Mouse (Mus musculus): ENCODE measurements around the gene Mdm4. TPM values are rescaled to one million over a fixed set of nuclear protein-coding genes. Genes with fewer than 3 reads are reported as not detected.

The Mdm4 gene
- total and polyA plus RNA-seq, 3 experiments, result 19.8 to 28.1 TPM; not detected in 1

- Histone ChIP-seq H3K27me3 (ENCODE audit: control insufficient read depth in 1 of 2, insufficient read depth in 2 of 2, low read length in 2 of 2) (peaks cover 0 to 4% of the 10 kb centered on the region in 2 experiments; a peak in 3 of 4 replicates), H3K4me1 (ENCODE audit: control insufficient read depth in 1 of 2, insufficient read depth in 2 of 2, low read length in 2 of 2) (no peaks in the 10 kb centered on the region), H3K79me2 (ENCODE audit: control insufficient read depth, insufficient read depth, low read length, poor library complexity) (no peaks in the 10 kb centered on the region), H3K36me3 (ENCODE audit: control insufficient read depth in 1 of 2, insufficient read depth in 2 of 2, low read length in 2 of 2) (no peaks in the 10 kb centered on the region), H3K9me3 (replicated peaks; ENCODE audit: insufficient read depth, low read length) (no peaks in the 10 kb centered on the region), H3K9ac (ENCODE audit: control insufficient read depth, low read depth, low read length, poor library complexity, severe bottlenecking) (no peak overlapping the region), H3K27ac (ENCODE audit: control insufficient read depth, low read depth, low read length) (no peak overlapping the region), H3K4me3 (ENCODE audit: control insufficient read depth in 1 of 2, insufficient read depth in 1 of 2, low read depth in 2 of 2, low read length in 2 of 2) (no peak overlapping the region)
- TF ChIP-seq ZNF384 (IDR thresholded peaks at IDR 0.05; ENCODE audit: low read depth, low read length), result no peak
- no peak for TF ChIP-seq NELFE (IDR thresholded peaks at IDR 0.05; ENCODE audit: low read depth, low read length)
- no peak for TF ChIP-seq SMC3 (IDR thresholded peaks at IDR 0.05; ENCODE audit: low read depth, low read length)
- no peak for TF ChIP-seq JUND (IDR thresholded peaks at IDR 0.05; ENCODE audit: low read depth, low read length)
- TF ChIP-seq KAT2A (conservative IDR thresholded peaks at IDR 0.05; ENCODE audit: low read depth, low read length), result no peak
- TF ChIP-seq TCF12 (IDR thresholded peaks at IDR 0.05; ENCODE audit: low read depth, low read length), result no peak
- no peak for TF ChIP-seq MXI1 (IDR thresholded peaks at IDR 0.05; ENCODE audit: low read depth, low read length)
- TF ChIP-seq TBP (IDR thresholded peaks at IDR 0.05; ENCODE audit: low read depth, low read length), result no peak
- TF ChIP-seq TAL1 (IDR thresholded peaks at IDR 0.05; ENCODE audit: low read length), result no peak
- DNase-seq (ENCODE audit: low read depth, low spot score), result no peak
Measured at GRCm38 (mm10) chr1:132945826-132946225, 84.5 kb downstream of the Mdm4 start.

- DNase-seq (ENCODE audit: low read depth, low spot score), result no peak
- no peaks in the 10 kb centered on the region for H3K9me3 ChIP-seq (replicated peaks; ENCODE audit: insufficient read depth, low read length)
- H3K36me3 ChIP-seq (ENCODE audit: control insufficient read depth in 1 of 2, insufficient read depth in 2 of 2, low read length in 2 of 2), result no peaks in the 10 kb centered on the region
- H3K79me2 ChIP-seq (ENCODE audit: control insufficient read depth, insufficient read depth, low read length, poor library complexity), result no peaks in the 10 kb centered on the region
- no peak overlapping the region for H3K4me3 ChIP-seq (ENCODE audit: control insufficient read depth in 1 of 2, insufficient read depth in 1 of 2, low read depth in 2 of 2, low read length in 2 of 2)
- H3K27me3 ChIP-seq (ENCODE audit: control insufficient read depth in 1 of 2, insufficient read depth in 2 of 2, low read length in 2 of 2), result peaks cover 0 to 1% of the 10 kb centered on the region in 2 experiments; a peak in 3 of 4 replicates
- TF ChIP-seq POLR2AphosphoS5 (IDR thresholded peaks at IDR 0.05; ENCODE audit: borderline replicate concordance, low read depth, low read length) (no peak), CTCF (IDR thresholded peaks at IDR 0.05 in 2 of 3, conservative IDR thresholded peaks at IDR 0.05 in 1 of 3; ENCODE audit: control insufficient read depth in 1 of 3, insufficient read depth in 1 of 3, low read depth in 2 of 3, low read length in 3 of 3, poor library complexity in 1 of 3, severe bottlenecking in 1 of 3) (peak in 1 of 3 experiments; percentile 28; a peak in 2 of 6 replicates)
- H3K27ac ChIP-seq (ENCODE audit: control insufficient read depth, low read depth, low read length), result no peak overlapping the region
- H3K4me1 ChIP-seq (ENCODE audit: control insufficient read depth in 1 of 2, insufficient read depth in 2 of 2, low read length in 2 of 2), result no peaks in the 10 kb centered on the region
- H3K9ac ChIP-seq (ENCODE audit: control insufficient read depth, low read depth, low read length, poor library complexity, severe bottlenecking), result no peak overlapping the region
Measured at GRCm38 (mm10) chr1:132938975-132939374, 91.4 kb downstream of the Mdm4 start.

- Histone ChIP-seq H3K4me3 (ENCODE audit: control insufficient read depth in 1 of 2, insufficient read depth in 1 of 2, low read depth in 2 of 2, low read length in 2 of 2) (no peak overlapping the region), H3K79me2 (ENCODE audit: control insufficient read depth, insufficient read depth, low read length, poor library complexity) (no peaks in the 10 kb centered on the region), H3K27me3 (ENCODE audit: control insufficient read depth in 1 of 2, insufficient read depth in 2 of 2, low read length in 2 of 2) (no peaks in the 10 kb centered on the region; a peak in 1 of 4 replicates), H3K9ac (ENCODE audit: control insufficient read depth, low read depth, low read length, poor library complexity, severe bottlenecking) (no peak overlapping the region), H3K36me3 (ENCODE audit: control insufficient read depth in 1 of 2, insufficient read depth in 2 of 2, low read length in 2 of 2) (no peaks in the 10 kb centered on the region), H3K4me1 (ENCODE audit: control insufficient read depth in 1 of 2, insufficient read depth in 2 of 2, low read length in 2 of 2) (no peaks in the 10 kb centered on the region), H3K9me3 (replicated peaks; ENCODE audit: insufficient read depth, low read length) (no peaks in the 10 kb centered on the region), H3K27ac (ENCODE audit: control insufficient read depth, low read depth, low read length) (no peak overlapping the region)
- no peak for DNase-seq (ENCODE audit: low read depth, low spot score)
- TF ChIP-seq BHLHE40 (IDR thresholded peaks at IDR 0.05; ENCODE audit: borderline replicate concordance, low read depth, low read length), result no peak
- no peak for TF ChIP-seq TBP (IDR thresholded peaks at IDR 0.05; ENCODE audit: low read depth, low read length)
- no peak for TF ChIP-seq CHD1 (IDR thresholded peaks at IDR 0.05; ENCODE audit: low read depth, low read length)
- TF ChIP-seq POLR2A (IDR thresholded peaks at IDR 0.05; ENCODE audit: control insufficient read depth in 1 of 2, insufficient read depth in 1 of 2, low read depth in 1 of 2, low read length in 2 of 2, poor library complexity in 1 of 2), result no peak
- TF ChIP-seq JUND (IDR thresholded peaks at IDR 0.05; ENCODE audit: low read depth, low read length), result no peak
- no peak for TF ChIP-seq CTCF (IDR thresholded peaks at IDR 0.05 in 2 of 3, conservative IDR thresholded peaks at IDR 0.05 in 1 of 3; ENCODE audit: control insufficient read depth in 1 of 3, insufficient read depth in 1 of 3, low read depth in 2 of 3, low read length in 3 of 3, poor library complexity in 1 of 3, severe bottlenecking in 1 of 3)
- no peak for TF ChIP-seq KAT2A (conservative IDR thresholded peaks at IDR 0.05; ENCODE audit: low read depth, low read length)
- no peak for TF ChIP-seq ZMIZ1 (IDR thresholded peaks at IDR 0.05; ENCODE audit: low read depth, low read length)
- no peak for TF ChIP-seq GATA1 (IDR thresholded peaks at IDR 0.05; ENCODE audit: low read depth, low read length)
- TF ChIP-seq SMC3 (IDR thresholded peaks at IDR 0.05; ENCODE audit: low read depth, low read length), result no peak
- no peak for TF ChIP-seq TAL1 (IDR thresholded peaks at IDR 0.05; ENCODE audit: low read length)
Measured at GRCm38 (mm10) chr1:132937296-132938030, 92.9 kb downstream of the Mdm4 start.

Measured in MEL (cell line).